Mouse (Mus musculus): Measurements from ENCODE around the gene Dock1. TPM values are rescaled to one million over a fixed set of nuclear protein-coding genes. Genes with fewer than 3 reads are reported as not detected.

The Dock1 gene
- polyA plus RNA-seq (2012; ENCODE audit: insufficient read depth, low replicate concordance) = 0.24 and 1.2 TPM in 2 replicates

GRCm38 (mm10) chr7:134670312-134671002 lies at the start of gene Dock1:
Gene Dock1 (plus strand): TSS chr7:134670654.
- Histone ChIP-seq H3K9me3 (no peaks in the 10 kb centered on the region), H3K36me3 (replicated peaks; ENCODE audit: low read length) (no peaks in the 10 kb centered on the region), H3K4me3 (replicated peaks) (peak within 1 kb of the TSS; percentile 94), H3K4me1 (peaks cover 55% of the 10 kb centered on the region), H3K27me3 (replicated peaks) (peaks cover 22% of the 10 kb centered on the region)
- TF ChIP-seq GATA1 (IDR thresholded peaks at IDR 0.05; ENCODE audit: borderline replicate concordance, low read length) (no peak), FLI1 (IDR thresholded peaks at IDR 0.05; ENCODE audit: low read length) (no peak)

- Histone ChIP-seq H3K36me3 (replicated peaks; ENCODE audit: low read length) (no peaks in the 10 kb centered on the region), H3K4me1 (no peaks in the 10 kb centered on the region), H3K9me3 (peaks cover 6% of the 10 kb centered on the region; the same call in 1 of the 2 replicates), H3K4me3 (replicated peaks) (no peak overlapping the region), H3K27me3 (replicated peaks) (peaks cover 2% of the 10 kb centered on the region)
- TF ChIP-seq FLI1 (IDR thresholded peaks at IDR 0.05; ENCODE audit: low read length) (no peak), GATA1 (IDR thresholded peaks at IDR 0.05; ENCODE audit: borderline replicate concordance, low read length) (no peak)
Observed at GRCm38 (mm10) chr7:134627906-134628305, 42.5 kb upstream of the Dock1 start.

GRCm38 (mm10) chr7:134650246-134650830 lies 20.1 kb upstream of the Dock1 start:
- Histone ChIP-seq H3K27me3 (replicated peaks) (peaks cover 44% of the 10 kb centered on the region), H3K4me3 (replicated peaks) (no peak overlapping the region), H3K9me3 (peaks cover 4% of the 10 kb centered on the region; the same call in 1 of the 2 replicates), H3K36me3 (replicated peaks; ENCODE audit: low read length) (no peaks in the 10 kb centered on the region), H3K4me1 (0 out of 2 replicates have a peak, but pooled peaks cover 4% of the 10 kb centered on the region)
- no peak for TF ChIP-seq FLI1 (IDR thresholded peaks at IDR 0.05; ENCODE audit: low read length)
- TF ChIP-seq GATA1 (IDR thresholded peaks at IDR 0.05; ENCODE audit: borderline replicate concordance, low read length) = no peak

GRCm38 (mm10) chr7:134651071-134651470 lies 19.4 kb upstream of the Dock1 start:
- peaks cover 4% of the 10 kb centered on the region; the same call in 1 of the 2 replicates for H3K9me3 ChIP-seq

GRCm38 (mm10) chr7:134663241-134663640 lies 7.2 kb upstream of the Dock1 start:
- TF ChIP-seq GATA1 (IDR thresholded peaks at IDR 0.05; ENCODE audit: borderline replicate concordance, low read length) = no peak
- TF ChIP-seq FLI1 (IDR thresholded peaks at IDR 0.05; ENCODE audit: low read length) = no peak
- Histone ChIP-seq H3K9me3 (peaks cover 3% of the 10 kb centered on the region; the same call in 1 of the 2 replicates), H3K27me3 (replicated peaks) (peaks cover 9% of the 10 kb centered on the region), H3K36me3 (replicated peaks; ENCODE audit: low read length) (no peaks in the 10 kb centered on the region), H3K4me1 (peaks cover 21% of the 10 kb centered on the region), H3K4me3 (replicated peaks) (no peak overlapping the region)

More at GRCm38 (mm10) chr7:134651071-134651470, 19.4 kb upstream of the Dock1 start:
- Histone ChIP-seq H3K4me3 (replicated peaks) (peak overlapping the region; percentile 8), H3K4me1 (0 out of 2 replicates have a peak, but pooled peaks cover 4% of the 10 kb centered on the region), H3K36me3 (replicated peaks; ENCODE audit: low read length) (no peaks in the 10 kb centered on the region), H3K27me3 (replicated peaks) (peaks cover 44% of the 10 kb centered on the region)
- no peak for TF ChIP-seq GATA1 (IDR thresholded peaks at IDR 0.05; ENCODE audit: borderline replicate concordance, low read length)
- no peak for TF ChIP-seq FLI1 (IDR thresholded peaks at IDR 0.05; ENCODE audit: low read length)

- Histone ChIP-seq H3K4me1 (peaks cover 43% of the 10 kb centered on the region), H3K36me3 (replicated peaks; ENCODE audit: low read length) (no peaks in the 10 kb centered on the region), H3K4me3 (replicated peaks) (no peak overlapping the region), H3K27me3 (replicated peaks) (peaks cover 15% of the 10 kb centered on the region), H3K9me3 (no peaks in the 10 kb centered on the region)
- TF ChIP-seq GATA1 (IDR thresholded peaks at IDR 0.05; ENCODE audit: borderline replicate concordance, low read length) (no peak), FLI1 (IDR thresholded peaks at IDR 0.05; ENCODE audit: low read length) (no peak)
Observed at GRCm38 (mm10) chr7:134665642-134666282, 4.7 kb upstream of the Dock1 start.

- H3K4me3 ChIP-seq (replicated peaks) = no peak overlapping the region
Observed at GRCm38 (mm10) chr7:134667271-134667702, 3.2 kb upstream of the Dock1 start.

GRCm38 (mm10) chr7:134669474-134670311 lies 761 bp upstream of the Dock1 start:
- H3K4me1 ChIP-seq = peaks cover 55% of the 10 kb centered on the region
- TF ChIP-seq GATA1 (IDR thresholded peaks at IDR 0.05; ENCODE audit: borderline replicate concordance, low read length) (no peak), FLI1 (IDR thresholded peaks at IDR 0.05; ENCODE audit: low read length) (no peak)
- no peaks in the 10 kb centered on the region for H3K36me3 ChIP-seq (replicated peaks; ENCODE audit: low read length)
- H3K9me3 ChIP-seq = no peaks in the 10 kb centered on the region
- peak overlapping the region; percentile 94 for H3K4me3 ChIP-seq (replicated peaks)
- H3K27me3 ChIP-seq (replicated peaks) = peaks cover 24% of the 10 kb centered on the region

More at GRCm38 (mm10) chr7:134667271-134667702, 3.2 kb upstream of the Dock1 start:
- peaks cover 26% of the 10 kb centered on the region for H3K27me3 ChIP-seq (replicated peaks)
- TF ChIP-seq FLI1 (IDR thresholded peaks at IDR 0.05; ENCODE audit: low read length) (no peak), GATA1 (IDR thresholded peaks at IDR 0.05; ENCODE audit: borderline replicate concordance, low read length) (no peak)
- peaks cover 56% of the 10 kb centered on the region for H3K4me1 ChIP-seq
- H3K36me3 ChIP-seq (replicated peaks; ENCODE audit: low read length) = no peaks in the 10 kb centered on the region
- no peaks in the 10 kb centered on the region for H3K9me3 ChIP-seq

- TF ChIP-seq FLI1 (IDR thresholded peaks at IDR 0.05; ENCODE audit: low read length) (no peak), GATA1 (IDR thresholded peaks at IDR 0.05; ENCODE audit: borderline replicate concordance, low read length) (no peak)
- peaks cover 20% of the 10 kb centered on the region for H3K27me3 ChIP-seq (replicated peaks)
- H3K4me1 ChIP-seq = peaks cover 50% of the 10 kb centered on the region
- no peaks in the 10 kb centered on the region for H3K9me3 ChIP-seq
- peak overlapping the region; percentile 94 for H3K4me3 ChIP-seq (replicated peaks)
- H3K36me3 ChIP-seq (replicated peaks; ENCODE audit: low read length) = no peaks in the 10 kb centered on the region
Observed at GRCm38 (mm10) chr7:134671003-134671461, 578 bp downstream of the Dock1 start.
